Mouse (Mus musculus) A20 (cell line): ENCODE measurements around the gene Mbnl3.

Experiments
- DNase-seq: peaks from one replicate; pipeline ENCODE4 v3.0.0-alpha.2; 2011; ENCODE audit warnings: low read depth, low spot score

Gene Mbnl3

GRCm38 (mm10) chrX:51206432-51206831 lies at the start of gene Mbnl3:
Gene Mbnl3, minus strand, starts transcription at chrX:51206532.
- no peak for DNase-seq

DNA sequence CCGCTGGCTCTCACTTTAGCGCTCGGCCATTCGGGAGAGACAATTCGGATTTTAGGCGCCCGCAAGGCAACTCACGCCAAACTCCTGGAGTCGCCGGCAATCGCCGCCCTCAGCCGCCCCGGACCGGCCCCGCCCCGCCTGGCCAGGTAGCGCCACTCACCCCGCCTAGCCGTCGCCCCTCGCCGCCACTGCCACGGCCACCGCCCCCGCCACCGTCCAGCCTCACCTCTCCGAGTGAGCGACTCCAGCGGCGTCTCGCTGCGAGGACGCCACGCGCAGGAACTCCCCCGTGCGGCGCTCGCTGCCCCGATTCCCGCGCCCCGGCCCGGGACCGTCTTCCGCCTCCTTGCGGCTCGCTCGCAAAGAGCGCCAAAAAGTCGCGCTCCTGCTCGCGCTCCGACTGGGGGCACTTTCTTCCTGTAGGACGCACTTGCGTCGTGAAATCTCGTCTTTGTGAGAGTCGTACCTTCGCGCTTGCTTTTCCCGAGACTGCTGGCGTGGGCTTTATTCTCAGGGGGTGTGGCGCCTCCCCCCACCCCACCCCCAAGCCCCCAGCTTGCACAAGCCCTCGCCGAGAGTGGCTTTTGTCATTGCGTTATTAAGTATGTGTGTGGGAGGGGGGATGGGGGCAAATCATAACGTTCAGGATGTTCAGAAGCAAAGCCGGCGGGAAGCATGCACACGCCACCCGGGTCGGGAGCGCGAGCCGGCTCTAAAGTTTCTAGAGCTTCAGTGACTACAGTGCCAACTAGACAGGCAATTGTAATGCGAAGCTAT lies 596 bp downstream of the Mbnl3 start:
- DNase-seq = peak; percentile 71

GRCm38 (mm10) chrX:51204626-51205547 lies 1.4 kb downstream of the Mbnl3 start:
- peak; percentile 83 for DNase-seq

GRCm38 (mm10) chrX:51197012-51197411 lies 9.3 kb downstream of the Mbnl3 start:
- no peak for DNase-seq

GRCm38 (mm10) chrX:51171914-51172313 lies 34.4 kb downstream of the Mbnl3 start:
- DNase-seq = no peak

DNA sequence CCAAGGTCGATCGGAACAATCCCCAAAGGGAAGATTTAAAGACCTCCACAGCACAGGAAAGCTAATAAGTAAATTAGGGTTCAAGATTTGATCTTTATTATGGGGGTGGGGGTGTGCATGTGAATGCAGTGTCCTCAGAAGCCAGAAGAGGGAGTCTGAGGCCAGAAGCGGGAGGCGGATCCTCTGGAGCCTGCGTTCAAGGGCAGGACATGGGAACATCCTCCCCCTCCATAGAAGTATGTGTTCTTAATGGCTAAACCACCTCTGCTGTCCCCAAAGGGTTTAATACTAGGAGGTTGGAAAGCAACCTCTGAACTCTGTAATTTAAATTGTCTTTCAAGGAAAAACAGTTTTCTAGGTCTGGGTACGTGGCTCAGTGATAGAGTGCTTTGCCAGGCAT lies 34.9 kb downstream of the Mbnl3 start:
- DNase-seq = no peak

GRCm38 (mm10) chrX:51170404-51170803 lies 35.9 kb downstream of the Mbnl3 start:
- no peak for DNase-seq

- DNase-seq = no peak
Observed at GRCm38 (mm10) chrX:51169476-51170045, 36.8 kb downstream of the Mbnl3 start.

DNA sequence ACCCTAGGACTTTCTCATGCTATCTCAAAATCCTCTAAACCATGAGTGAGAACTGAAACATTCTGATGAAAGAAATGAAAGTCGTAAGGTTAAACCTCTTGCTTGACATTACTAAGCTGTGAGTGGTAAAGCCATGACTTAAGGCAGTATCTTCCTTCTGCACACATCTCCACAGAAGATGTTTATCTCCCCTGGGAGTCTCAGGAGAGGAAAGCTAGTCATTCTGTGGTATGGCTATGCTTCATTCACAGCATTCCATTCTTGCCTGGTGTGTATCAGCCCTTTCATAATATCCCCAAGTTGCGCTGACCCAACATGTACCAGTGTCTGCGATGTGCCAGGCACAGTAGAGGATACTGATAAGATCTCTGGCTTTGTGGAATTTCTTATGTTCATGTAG lies 38.4 kb downstream of the Mbnl3 start:
- DNase-seq = no peak

DNA sequence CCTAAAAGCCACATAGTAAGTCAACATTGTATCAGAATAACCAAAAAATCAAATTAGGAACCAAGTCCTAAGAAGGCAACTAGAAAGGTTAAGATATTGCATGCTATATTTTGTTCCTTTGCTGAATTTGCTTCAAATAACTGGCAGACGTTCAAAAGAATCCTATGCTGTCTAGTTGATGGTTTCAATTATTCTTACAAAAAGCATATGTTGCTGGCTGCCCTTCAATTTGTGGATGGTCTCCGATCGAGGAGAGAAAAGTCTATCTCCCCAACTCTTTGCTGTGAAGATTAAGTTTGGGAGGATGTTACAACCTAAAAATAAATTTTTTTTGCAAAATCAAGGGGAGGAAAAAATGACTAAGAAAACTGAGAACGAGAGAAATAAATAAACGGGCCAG lies 41.6 kb downstream of the Mbnl3 start:
- DNase-seq = no peak

DNA sequence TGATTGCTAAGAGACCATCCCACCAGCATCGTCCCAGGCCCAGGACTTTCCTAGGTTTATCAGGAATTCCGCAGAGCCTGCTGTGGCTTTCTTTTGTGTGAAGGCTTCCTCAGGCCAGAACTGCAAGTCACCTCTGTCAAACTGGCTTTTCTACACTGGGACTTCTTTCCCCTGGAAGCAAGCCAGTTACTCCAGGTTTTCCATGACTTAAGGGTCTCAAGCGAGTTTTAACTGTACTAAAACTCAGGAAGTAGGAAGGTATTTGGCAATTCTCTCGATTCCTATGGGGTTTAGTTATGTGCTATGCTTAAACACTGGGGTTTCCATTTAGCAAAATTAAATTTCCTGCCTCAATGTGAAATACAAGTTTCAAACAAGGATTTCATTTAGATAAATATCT lies 57.9 kb downstream of the Mbnl3 start:
- DNase-seq = no peak

GRCm38 (mm10) chrX:51146351-51146750 lies 60.0 kb downstream of the Mbnl3 start:
- no peak for DNase-seq

DNA sequence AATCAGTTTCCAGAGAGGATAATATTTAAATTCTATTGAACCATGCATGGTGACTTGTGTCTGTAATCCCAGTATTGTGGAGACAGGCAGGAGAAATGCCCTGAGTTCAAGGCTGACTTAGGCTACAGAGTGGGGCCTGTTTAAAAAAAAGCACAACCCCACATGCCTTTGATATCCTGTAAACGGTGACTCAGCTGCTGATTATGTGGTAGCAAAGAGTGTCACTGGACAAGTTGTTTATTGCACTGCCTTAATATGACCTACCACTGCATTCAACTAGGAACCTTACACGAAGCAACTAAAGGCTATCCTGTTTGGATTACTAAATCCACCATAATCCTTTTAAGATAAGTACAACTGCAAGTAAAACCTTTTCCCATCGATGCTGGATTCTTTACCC lies 66.3 kb downstream of the Mbnl3 start:
- no peak for DNase-seq

- no peak for DNase-seq
Observed at GRCm38 (mm10) chrX:51131325-51131724, 75.0 kb downstream of the Mbnl3 start.

DNA sequence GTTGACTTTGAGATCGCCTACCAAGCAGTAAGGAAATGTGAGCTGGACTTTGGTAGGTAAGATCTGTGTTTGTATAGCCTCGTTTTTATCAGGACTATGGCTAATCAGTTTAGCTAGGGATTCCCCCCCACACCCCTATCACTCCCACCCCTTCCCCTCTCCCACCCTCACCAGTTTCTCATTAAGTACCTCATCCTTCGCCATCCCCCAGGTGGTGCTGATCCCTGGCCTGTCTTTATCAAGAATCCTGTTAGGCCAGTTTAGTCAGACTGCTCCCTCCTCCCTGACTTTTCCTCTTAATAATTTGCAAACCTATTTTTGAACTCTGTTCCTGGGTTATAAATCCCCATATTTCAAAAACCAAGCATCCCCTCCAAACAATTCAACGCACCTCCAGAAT lies 103.6 kb downstream of the Mbnl3 start:
- DNase-seq = no peak

DNA sequence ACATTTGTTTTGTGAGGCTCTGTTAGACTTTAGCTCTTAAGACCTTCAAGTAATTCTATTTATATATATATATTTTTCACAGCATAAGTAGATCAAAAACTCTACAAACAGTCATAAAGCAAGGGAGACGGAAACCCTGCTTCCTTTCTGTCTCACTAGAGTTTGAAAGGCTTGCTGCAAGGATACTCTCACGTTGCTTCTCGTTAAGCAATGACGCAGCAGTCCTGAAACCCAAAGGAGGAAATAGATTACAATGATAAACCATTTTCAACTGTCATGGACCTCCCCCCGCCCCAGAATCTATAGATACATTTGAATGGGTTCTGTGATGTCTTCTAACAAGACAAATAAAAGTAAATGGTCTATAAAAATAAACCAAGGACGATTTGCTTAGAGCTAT lies 121.4 kb downstream of the Mbnl3 start:
- no peak for DNase-seq

- DNase-seq = no peak
Observed at GRCm38 (mm10) chrX:51084211-51084610, 122.1 kb downstream of the Mbnl3 start.

DNA sequence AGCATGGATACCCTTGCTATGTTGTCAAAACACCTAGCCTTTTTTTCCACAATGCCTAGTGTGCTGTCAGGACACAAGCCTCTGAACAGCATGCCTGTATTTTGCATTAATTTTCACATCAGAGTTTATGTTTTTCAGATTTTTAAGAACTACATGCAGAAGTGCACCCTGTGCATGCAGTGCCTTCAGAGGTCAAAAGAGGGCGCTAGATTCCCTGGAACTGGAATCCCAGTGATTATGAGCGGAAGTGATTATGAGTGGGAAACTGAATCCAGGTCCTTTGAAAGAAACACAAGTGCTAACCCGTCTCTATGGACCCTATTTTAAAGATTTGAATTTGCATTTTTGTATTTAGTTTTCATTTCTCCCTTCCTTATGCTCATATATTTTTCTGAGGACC lies 129.6 kb downstream of the Mbnl3 start:
- DNase-seq = peak; percentile 41
